Mouse (Mus musculus) testis, adult 2 months (tissue): ENCODE results near the gene Strbp. TPM values are rescaled to one million over a fixed set of nuclear protein-coding genes. Genes with fewer than 3 reads are reported as not detected.

Experiments
- H3K27ac ChIP-seq: fragments of 200-500 bp; 2 replicates; pipeline ENCODE4 v1.5.1; 2012; ENCODE audit warnings: low read depth, low read length; ENCODE audit not compliant: control insufficient read depth, insufficient read depth
- H3K27me3 ChIP-seq: fragments of 200-500 bp; 2 replicates; pipeline ENCODE4 v1.6.1; 2012; ENCODE audit warnings: mild to moderate bottlenecking, low read length, moderate library complexity; ENCODE audit not compliant: control insufficient read depth, insufficient read depth
- H3K36me3 ChIP-seq: fragments of 200-500 bp; 2 replicates; pipeline ENCODE4 v1.6.1; 2012; ENCODE audit warnings: mild to moderate bottlenecking, low read length; ENCODE audit not compliant: control insufficient read depth, insufficient read depth
- H3K4me1 ChIP-seq: fragments of 200-500 bp; 2 replicates; pipeline ENCODE4 v1.6.1; 2012; ENCODE audit warnings: low read length; ENCODE audit not compliant: control insufficient read depth, insufficient read depth
- H3K4me3 ChIP-seq: fragments of 200-500 bp; 2 replicates; pipeline ENCODE4 v1.5.1; 2012; ENCODE audit warnings: low read depth, mild to moderate bottlenecking, low read length, moderate library complexity, mixed read lengths; ENCODE audit not compliant: control insufficient read depth
- CTCF ChIP-seq: fragments of 200-500 bp; IDR thresholded peaks from 2 replicates; pipeline ENCODE4 v1.5.1; 2012; ENCODE audit warnings: low read depth, mild to moderate bottlenecking, inconsistent platforms, low read length, moderate library complexity; ENCODE audit not compliant: control insufficient read depth, insufficient read depth, insufficient replicate concordance
- POLR2A ChIP-seq: fragments of 200-500 bp; IDR thresholded peaks from 2 replicates; pipeline ENCODE4 v1.6.1; 2012; ENCODE audit warnings: low read depth, mild to moderate bottlenecking, inconsistent platforms, low read length, moderate library complexity; ENCODE audit not compliant: control insufficient read depth
- polyA plus RNA-seq: library from polyadenylated mRNA; depleted of rRNA; stranded (reverse); fragments of >200 nt; gene quantifications from 2 replicates; pipeline ENCODE4 v1.2.3, GENCODE M21; 2012

Strbp gene
- polyA plus RNA-seq, 1 experiment: 45.8 TPM

DNA sequence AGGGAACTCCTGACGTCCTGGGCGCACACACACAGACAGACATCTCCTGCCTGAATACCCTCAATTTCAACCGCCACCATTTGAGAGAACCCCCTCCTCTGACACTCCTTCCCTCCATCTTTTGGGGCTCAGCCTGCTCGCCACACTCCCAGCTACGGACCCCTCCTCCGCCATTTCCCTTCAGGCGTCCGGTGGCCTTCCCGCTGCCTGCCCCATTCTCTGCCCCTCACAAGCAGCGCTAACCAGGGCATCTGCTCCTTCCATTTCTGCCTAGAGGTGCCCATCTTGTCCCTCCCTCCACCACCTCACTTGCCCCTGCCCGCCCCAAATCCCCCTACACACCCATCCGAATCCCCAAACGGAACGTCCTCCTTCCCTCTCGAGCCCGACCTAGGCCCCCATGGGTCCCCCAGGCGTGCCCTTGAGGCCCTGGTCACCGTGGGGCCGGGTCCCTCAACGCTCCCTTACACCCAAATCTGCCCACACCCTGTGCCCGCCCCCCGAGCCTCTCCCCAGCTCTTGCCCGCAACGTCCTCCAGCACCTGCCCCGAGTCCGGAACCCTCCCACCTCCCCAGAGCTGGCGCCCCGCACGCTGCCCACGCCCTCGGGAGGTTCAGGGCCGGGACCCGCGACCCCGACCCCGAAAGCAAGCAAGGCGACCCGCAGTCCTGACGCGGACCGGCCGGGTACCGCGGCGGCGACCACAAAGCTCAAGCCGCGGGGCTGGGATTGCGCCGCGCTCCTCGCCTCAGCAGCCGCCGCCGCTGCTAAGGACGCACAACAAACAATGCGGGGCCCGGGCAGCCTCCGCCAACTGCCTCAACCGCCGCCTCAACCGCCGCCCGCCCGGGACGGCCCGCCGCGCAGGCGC, 1.1 kb downstream of the Strbp start:
- H3K27me3 ChIP-seq: no peaks in the 10 kb centered on the region
- TF ChIP-seq POLR2A (peak; percentile 17), CTCF (no peak)
- H3K27ac ChIP-seq: peak overlapping the region; percentile 87
- H3K4me1 ChIP-seq: peaks cover 6% of the 10 kb centered on the region; the same call in 1 of the 2 replicates
- H3K4me3 ChIP-seq: peak overlapping the region; percentile 93
- H3K36me3 ChIP-seq: no peaks in the 10 kb centered on the region

DNA sequence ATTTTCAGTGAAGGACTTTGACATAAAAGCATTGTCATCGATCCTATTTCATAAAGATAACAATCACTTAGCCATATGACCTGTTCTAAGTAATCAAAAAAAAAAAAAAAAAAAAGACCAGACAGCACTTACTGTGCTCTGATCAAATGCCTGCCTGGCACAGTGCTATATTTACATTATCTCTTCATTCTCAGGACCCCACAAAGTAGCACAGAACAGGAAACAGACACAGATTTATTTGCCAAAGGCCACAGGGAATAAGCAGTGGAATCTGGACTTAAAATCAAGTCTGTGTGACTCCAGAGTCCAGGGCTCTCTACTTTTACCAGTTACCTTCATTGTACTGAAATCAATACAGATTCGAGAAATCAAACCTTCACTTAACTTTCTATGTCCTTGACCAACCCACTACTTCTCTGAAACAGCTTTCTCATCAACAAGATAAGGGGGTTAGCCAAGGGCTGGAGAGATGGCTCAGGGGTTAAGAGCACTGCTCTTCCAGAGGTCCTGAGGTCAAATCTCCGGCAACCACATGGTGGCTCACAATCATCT, 14.5 kb downstream of the Strbp start:
- no peaks in the 10 kb centered on the region for H3K36me3 ChIP-seq
- no peak overlapping the region for H3K27ac ChIP-seq
- no peak overlapping the region for H3K4me3 ChIP-seq
- H3K27me3 ChIP-seq: no peaks in the 10 kb centered on the region
- H3K4me1 ChIP-seq: no peaks in the 10 kb centered on the region
- TF ChIP-seq POLR2A: no peak
- no peak for TF ChIP-seq CTCF

- no peak overlapping the region for H3K4me3 ChIP-seq
- TF ChIP-seq POLR2A (no peak), CTCF (no peak)
- H3K36me3 ChIP-seq: no peaks in the 10 kb centered on the region
- H3K4me1 ChIP-seq: no peaks in the 10 kb centered on the region
- H3K27ac ChIP-seq: no peak overlapping the region
- no peaks in the 10 kb centered on the region for H3K27me3 ChIP-seq
These were observed 16.6 kb downstream of the Strbp start for GRCm38 (mm10) chr2:37687031-37687430.

DNA sequence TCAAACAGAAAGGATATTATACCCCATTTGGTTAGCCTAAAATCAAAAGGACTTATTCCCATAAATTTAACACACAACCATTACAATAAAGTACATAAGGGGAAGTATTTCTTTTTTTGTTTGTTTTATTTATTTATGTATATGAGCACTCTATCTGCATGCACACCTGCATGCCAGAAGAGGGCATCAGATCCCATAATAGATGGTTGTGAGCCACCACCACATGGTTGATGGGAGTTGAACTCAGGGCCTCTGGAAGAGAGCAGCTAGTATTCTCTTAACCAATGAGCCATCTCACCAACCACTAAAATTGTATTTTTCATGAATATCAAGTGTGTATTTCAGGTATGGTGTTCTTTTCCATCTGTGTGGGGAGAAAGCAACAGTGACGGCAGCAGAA, 18.8 kb downstream of the Strbp start:
- H3K36me3 ChIP-seq: no peaks in the 10 kb centered on the region
- TF ChIP-seq POLR2A: no peak
- TF ChIP-seq CTCF: no peak
- no peak overlapping the region for H3K4me3 ChIP-seq
- H3K4me1 ChIP-seq: no peaks in the 10 kb centered on the region
- H3K27me3 ChIP-seq: no peaks in the 10 kb centered on the region
- H3K27ac ChIP-seq: no peak overlapping the region

DNA sequence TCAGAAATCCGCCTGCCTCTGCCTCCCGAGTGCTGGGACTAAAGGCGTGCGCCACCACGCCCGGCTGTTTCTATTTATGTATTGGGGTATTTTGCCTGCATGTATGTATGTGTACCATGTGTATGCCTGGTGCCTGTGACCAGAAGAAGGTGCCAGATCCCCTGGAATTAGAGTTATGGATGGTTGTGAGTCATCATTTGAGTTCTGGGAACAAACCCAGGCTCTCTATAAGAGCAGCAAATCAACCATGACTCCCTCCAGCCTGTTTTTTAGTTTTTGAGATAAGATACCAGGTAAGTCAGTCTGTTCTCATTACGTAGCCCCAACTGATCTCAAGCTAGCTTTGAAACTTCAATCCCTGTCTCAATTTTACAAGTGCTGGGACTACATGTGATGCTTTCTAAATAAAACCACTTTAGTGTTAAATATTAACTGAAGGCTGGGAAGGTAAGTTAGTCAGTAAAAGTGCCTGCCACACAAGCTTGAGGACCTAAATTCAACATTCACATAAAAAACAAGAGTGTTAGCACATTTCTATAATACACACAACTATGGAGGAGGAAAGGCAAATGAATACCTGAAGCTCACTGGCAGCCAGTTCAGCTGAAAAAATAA, 21.4 kb downstream of the Strbp start:
- H3K4me3 ChIP-seq: no peak overlapping the region
- H3K27me3 ChIP-seq: no peaks in the 10 kb centered on the region
- no peaks in the 10 kb centered on the region for H3K4me1 ChIP-seq
- H3K36me3 ChIP-seq: no peaks in the 10 kb centered on the region
- H3K27ac ChIP-seq: no peak overlapping the region
- TF ChIP-seq POLR2A: no peak
- TF ChIP-seq CTCF: no peak

DNA sequence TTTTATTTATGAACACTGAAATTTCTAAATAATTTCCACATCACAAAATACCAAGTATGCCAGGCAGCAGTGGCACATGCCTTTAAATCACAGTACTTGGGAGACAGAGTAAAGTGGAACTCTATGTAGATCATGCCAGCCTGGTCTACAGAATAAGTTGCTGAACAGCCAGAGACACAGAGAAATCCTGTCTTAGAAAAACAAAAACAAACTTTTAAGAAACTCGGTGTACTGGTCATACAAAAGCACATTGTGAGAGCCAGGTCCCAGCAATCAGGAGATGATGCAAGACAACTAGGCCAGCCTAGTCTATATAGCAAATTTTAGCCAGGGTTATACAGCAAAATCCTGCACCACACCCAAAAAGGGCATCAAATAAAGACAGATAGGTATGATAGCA, 52.6 kb downstream of the Strbp start:
- H3K36me3 ChIP-seq: no peaks in the 10 kb centered on the region
- H3K27me3 ChIP-seq: no peaks in the 10 kb centered on the region
- H3K27ac ChIP-seq: no peak overlapping the region
- no peak for TF ChIP-seq CTCF
- TF ChIP-seq POLR2A: no peak
- no peak overlapping the region for H3K4me3 ChIP-seq
- no peaks in the 10 kb centered on the region for H3K4me1 ChIP-seq

DNA sequence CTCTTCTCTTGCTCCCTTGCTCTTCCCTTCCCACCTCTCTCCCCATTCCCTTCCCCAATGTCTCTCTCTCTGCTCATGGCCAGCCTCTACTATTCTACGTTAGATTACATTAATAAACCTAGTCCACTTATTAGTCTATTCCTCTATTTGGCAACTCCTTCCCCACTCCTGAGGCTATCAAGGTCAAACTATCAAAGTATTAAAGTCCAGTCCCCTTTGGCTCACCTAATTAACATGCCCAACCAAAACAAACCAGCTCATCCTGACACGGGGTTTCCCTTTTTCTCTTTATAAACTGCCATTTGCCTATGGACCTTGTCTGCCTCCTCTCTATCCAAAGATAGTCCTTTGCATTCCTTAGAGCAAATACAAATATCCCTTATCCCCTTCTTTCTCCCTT, 54.1 kb downstream of the Strbp start:
- H3K27me3 ChIP-seq: no peaks in the 10 kb centered on the region
- H3K27ac ChIP-seq: no peak overlapping the region
- H3K4me1 ChIP-seq: no peaks in the 10 kb centered on the region
- TF ChIP-seq CTCF (no peak), POLR2A (no peak)
- H3K36me3 ChIP-seq: no peaks in the 10 kb centered on the region
- H3K4me3 ChIP-seq: no peak overlapping the region
